Comparison of ENCODE assay signal across 19 mouse cellular contexts in the genomic region with DNA sequence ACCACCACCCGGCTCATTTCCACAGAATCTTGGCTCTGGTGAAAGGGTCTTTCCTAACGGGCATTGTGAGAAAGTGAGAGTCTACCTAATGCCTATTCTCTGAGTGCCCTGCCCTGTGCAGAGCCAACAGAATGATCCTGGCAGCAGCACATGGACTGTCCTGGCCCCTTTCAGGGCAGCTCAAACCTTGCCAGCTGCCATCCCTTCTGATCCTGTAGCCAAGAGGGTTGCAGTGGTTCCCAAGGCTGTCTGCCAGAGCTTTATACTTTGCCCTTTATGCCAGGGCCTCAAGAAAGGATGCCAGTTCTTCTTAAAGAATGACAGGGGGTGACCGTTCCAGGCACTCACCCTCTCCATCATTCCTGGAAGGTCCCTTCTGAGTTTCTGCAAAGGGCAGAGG. TPM values are rescaled to one million over a fixed set of nuclear protein-coding genes. Genes with fewer than 3 reads are reported as not detected.
DNase-seq lines count a peak whose midpoint lies in the region; ATAC-seq lines count a peak whose summit lies in the region.
"Had no signal": no experiment of that assay in that cellular context is flagged by ENCODE, and none has a peak within 500 bp of the region (broad histone marks: within the 10 kb centered on the region; RNA-seq: fewer than 3 reads in every experiment).

No protein-coding gene starts in this region.

- H3K9ac ChIP-seq in limb, embryonic 13.5 days, result 0 out of 2 replicates have a peak overlapping the region, but pooled peaks have one; percentile 5
- H3K9ac ChIP-seq: embryonic facial prominence, embryonic 12.5 days; midbrain, embryonic 12.5 days; neural tube, embryonic 13.5 days had no signal

- H3K4me2 ChIP-seq in limb, embryonic 13.5 days (replicated peaks), result no peak overlapping the region
- H3K4me2 ChIP-seq: embryonic facial prominence, embryonic 12.5 days; liver, embryonic 11.5 days; midbrain, embryonic 12.5 days; neural tube, embryonic 13.5 days had no signal

- H3K36me3 ChIP-seq in limb, embryonic 13.5 days, result no peaks in the 10 kb centered on the region
- H3K36me3 ChIP-seq in limb, embryonic 10.5 days, result no peaks in the 10 kb centered on the region
- H3K36me3 ChIP-seq: embryonic facial prominence, embryonic 12.5 days; midbrain, embryonic 12.5 days; neural tube, embryonic 13.5 days had no signal

- intact Hi-C loops in heart, postnatal 25 days (cut with DNase I), result no loop called here

- no peak overlapping the region for H3K4me3 ChIP-seq in limb, embryonic 13.5 days
- no peak overlapping the region for H3K4me3 ChIP-seq in limb, embryonic 10.5 days
- H3K4me3 ChIP-seq: embryonic facial prominence, embryonic 12.5 days; midbrain, embryonic 12.5 days; neural tube, embryonic 13.5 days had no signal

- H3K27me3 ChIP-seq in limb, embryonic 13.5 days, result peaks cover 76% of the 10 kb centered on the region
- peaks cover 90% of the 10 kb centered on the region for H3K27me3 ChIP-seq in limb, embryonic 10.5 days (ENCODE audit: low read depth, poor library complexity, severe bottlenecking)
- H3K27me3 ChIP-seq: embryonic facial prominence, embryonic 12.5 days; midbrain, embryonic 12.5 days; neural tube, embryonic 13.5 days had no signal

- WGBS in limb, embryonic 13.5 days, result 75% methylated on average over 3 of the region's 3 CpGs
- 87% methylated on average over 3 of the region's 3 CpGs for WGBS in limb, embryonic 10.5 days

- H3K27ac ChIP-seq in limb, embryonic 13.5 days, result no peak overlapping the region
- H3K27ac ChIP-seq in limb, embryonic 10.5 days, result no peak overlapping the region
- H3K27ac ChIP-seq: embryonic facial prominence, embryonic 12.5 days; midbrain, embryonic 12.5 days; neural tube, embryonic 13.5 days had no signal

- no peaks in the 10 kb centered on the region for H3K9me3 ChIP-seq in limb, embryonic 13.5 days
- H3K9me3 ChIP-seq in limb, embryonic 10.5 days (replicated peaks), result no peaks in the 10 kb centered on the region
- H3K9me3 ChIP-seq: embryonic facial prominence, embryonic 12.5 days; midbrain, embryonic 12.5 days; neural tube, embryonic 13.5 days had no signal

- ATAC-seq in limb, embryonic 13.5 days (ENCODE audit: low FRiP score, low read depth), result no peak
- no peak for ATAC-seq in megakaryocyte-erythroid progenitor cell, adult 5-6 weeks (replicated peaks; ENCODE audit: low FRiP score, low TSS enrichment, poor library complexity, severe bottlenecking)

- H3K4me1 ChIP-seq in limb, embryonic 13.5 days, result peaks cover 26% of the 10 kb centered on the region
- peaks cover 28% of the 10 kb centered on the region for H3K4me1 ChIP-seq in limb, embryonic 10.5 days
- H3K4me1 ChIP-seq: embryonic facial prominence, embryonic 12.5 days; midbrain, embryonic 12.5 days had no signal

- peak; percentile 28 to 41 for DNase-seq in adrenal gland, postnatal 36 days
- no peak for DNase-seq in adrenal gland, postnatal 25 days
- DNase-seq in heart, adult 11 months, result peak; percentile 79
- DNase-seq in heart, postnatal 25 days (ENCODE audit: low spot score), result no peak
- no peak for DNase-seq in limb, embryonic 10.5 days (ENCODE audit: low spot score)
- DNase-seq: cerebellum, adult 11-12 months; cerebellum, postnatal 25 days; gastrocnemius, postnatal 36 days; heart, postnatal 36 days; kidney, adult 11 months; layer of hippocampus, adult 9-11 months; lung, adult 18-20 months; lung, postnatal 10 days had no signal

RNA-seq across cellular contexts. Expression of a gene that starts 10.4 kb away (rescaled TPM):
- 1 to 10 TPM; 5.7 to 7.6 TPM for total RNA-seq in adrenal gland, postnatal 36 days (2021)
- 8.4 and 15.2 TPM in 2 replicates for total RNA-seq in adrenal gland, postnatal 25 days (2021)
- 1 to 10 TPM in 1 of 2 experiments, under 1 TPM in 1; 0.88 to 1.4 TPM for total RNA-seq in heart, postnatal 25 days (2021)
- polyA plus RNA-seq in limb, embryonic 13.5 days (2015; fragmentation: Nextera tagmentation; extraction: Ambion mirVana), result 128 and 130 TPM in 2 replicates
- 221 and 226 TPM in 2 replicates for polyA plus RNA-seq in limb, embryonic 10.5 days (2016; fragmentation: Nextera tagmentation; extraction: Ambion mirVana)
- 84.8 and 93.5 TPM in 2 replicates for total RNA-seq in megakaryocyte-erythroid progenitor cell, adult 5-6 weeks (2014; fragmentation: Nextera tagmentation)
- 121 and 127 TPM in 2 replicates for total RNA-seq in megakaryocyte-erythroid progenitor cell, adult 5-6 weeks (2017)

RNA-seq across cellular contexts. Expression of a gene that starts 12.6 kb away (rescaled TPM):
- 10 to 100 TPM in 1 of 2 experiments, 1 to 10 TPM in 1; 9.8 to 17.9 TPM for total RNA-seq in adrenal gland, postnatal 36 days (2021)
- total RNA-seq in adrenal gland, postnatal 25 days (2021), result 17.5 and 18.0 TPM in 2 replicates
- total RNA-seq in heart, postnatal 25 days (2021), result 1 to 10 TPM; 7.4 to 7.9 TPM
- 16.5 and 19.8 TPM in 2 replicates for polyA plus RNA-seq in limb, embryonic 13.5 days (2015; fragmentation: Nextera tagmentation; extraction: Ambion mirVana)
- polyA plus RNA-seq in limb, embryonic 10.5 days (2016; fragmentation: Nextera tagmentation; extraction: Ambion mirVana), result 14.6 and 17.0 TPM in 2 replicates
- 15.7 and 24.8 TPM in 2 replicates for total RNA-seq in megakaryocyte-erythroid progenitor cell, adult 5-6 weeks (2014; fragmentation: Nextera tagmentation)
- total RNA-seq in megakaryocyte-erythroid progenitor cell, adult 5-6 weeks (2017), result 10.1 and 19.5 TPM in 2 replicates

RNA-seq across cellular contexts. Expression of a gene that starts 36.7 kb away (rescaled TPM):
- total RNA-seq in adrenal gland, postnatal 36 days (2021), result 1 to 10 TPM; 4.0 to 4.6 TPM
- total RNA-seq in adrenal gland, postnatal 25 days (2021), result 2.3 and 3.3 TPM in 2 replicates
- 1 to 10 TPM; 3.1 to 3.6 TPM for total RNA-seq in heart, postnatal 25 days (2021)
- 2.5 and 3.1 TPM in 2 replicates for polyA plus RNA-seq in limb, embryonic 13.5 days (2015; fragmentation: Nextera tagmentation; extraction: Ambion mirVana)
- polyA plus RNA-seq in limb, embryonic 10.5 days (2016; fragmentation: Nextera tagmentation; extraction: Ambion mirVana), result 4.8 and 6.3 TPM in 2 replicates
- total RNA-seq in megakaryocyte-erythroid progenitor cell, adult 5-6 weeks (2014; fragmentation: Nextera tagmentation), result not detected in 2 replicates
- not detected in 2 replicates for total RNA-seq in megakaryocyte-erythroid progenitor cell, adult 5-6 weeks (2017)

Comparison
In these comparisons a context has a peak if more than half of its experiments do, and no peak if none do; other contexts are left out.
1. DNase-seq: peak in adrenal gland, postnatal 36 days (2 of 2) and heart, adult 11 months (single experiment); none in adrenal gland, postnatal 25 days (single experiment), heart, postnatal 25 days (single experiment) and limb, embryonic 10.5 days (single experiment).